8 mouse cellular contexts compared by ENCODE assay signal in the genomic region with DNA sequence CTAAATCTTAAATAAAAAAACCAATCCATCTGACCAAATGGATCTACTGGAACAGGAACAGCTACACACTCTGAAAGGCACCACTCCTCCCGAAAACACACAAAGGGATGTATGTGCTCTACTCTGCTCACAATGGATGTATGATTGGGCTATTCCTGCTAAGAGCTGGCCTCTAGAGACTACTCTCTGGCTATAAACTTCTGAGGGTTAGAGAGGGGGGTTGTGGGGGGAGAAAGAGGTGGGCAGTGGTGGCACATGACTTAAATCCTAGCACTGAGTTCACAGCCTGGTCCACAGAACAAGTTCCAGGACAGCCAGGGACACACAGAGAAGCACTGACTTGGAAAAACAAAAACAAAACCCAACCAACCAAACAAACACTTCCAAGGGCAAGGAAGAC. TPM values are rescaled to one million over a fixed set of nuclear protein-coding genes. Genes with fewer than 3 reads are reported as not detected.
DNase-seq lines count a peak whose midpoint lies in the region; ATAC-seq and TF ChIP-seq lines count a peak whose summit lies in the region.

No protein-coding gene starts in this region.

- H3K36me3 ChIP-seq in forebrain, embryonic 15.5 days: peaks cover 35% of the 10 kb centered on the region
- H3K36me3 ChIP-seq in intestine, embryonic 16.5 days (ENCODE audit: control insufficient read depth, insufficient read depth, low read length): 0 out of 2 replicates have a peak, but pooled peaks cover 7% of the 10 kb centered on the region
- peaks cover 31% of the 10 kb centered on the region for H3K36me3 ChIP-seq in myocyte (ENCODE audit: control insufficient read depth, insufficient read depth)
- H3K36me3 ChIP-seq in thymus, adult 2 months (ENCODE audit: control insufficient read depth, insufficient read depth, low read length): peaks cover 26% of the 10 kb centered on the region

- ATAC-seq in forebrain, embryonic 15.5 days (replicated peaks): no peak
- ATAC-seq in intestine, embryonic 16.5 days: no peak
- no peak for ATAC-seq in megakaryocyte progenitor cell, adult 5-6 weeks (replicated peaks; ENCODE audit: poor library complexity)

- TF ChIP-seq CTCF in left cerebral cortex, adult 2 months (IDR thresholded peaks at IDR 0.05): no peak
- no peak for TF ChIP-seq CTCF in thymus, adult 2 months (IDR thresholded peaks at IDR 0.05; ENCODE audit: borderline replicate concordance, control insufficient read depth, extremely low read depth, insufficient read depth, low read length, poor library complexity)

- peaks cover 17% of the 10 kb centered on the region for H3K4me1 ChIP-seq in forebrain, embryonic 15.5 days
- peaks cover 6% of the 10 kb centered on the region; the same call in 1 of the 2 replicates for H3K4me1 ChIP-seq in intestine, embryonic 16.5 days (ENCODE audit: control insufficient read depth, insufficient read depth, low read length)
- peaks cover 8% of the 10 kb centered on the region; the same call in 1 of the 2 replicates for H3K4me1 ChIP-seq in thymus, adult 2 months (replicated peaks; ENCODE audit: control insufficient read depth, insufficient read depth, low read length)

- H3K9ac ChIP-seq in forebrain, embryonic 15.5 days (replicated peaks): no peak overlapping the region
- no peak overlapping the region for H3K9ac ChIP-seq in intestine, embryonic 16.5 days (ENCODE audit: low read depth, low read length)

- no peak for TF ChIP-seq POLR2A in myocyte (IDR thresholded peaks at IDR 0.05; ENCODE audit: insufficient read length, low read depth)
- no peak for TF ChIP-seq POLR2A in thymus, adult 2 months (IDR thresholded peaks at IDR 0.05; ENCODE audit: control insufficient read depth, extremely low read depth, insufficient read depth, low read length, poor library complexity)

- H3K4me2 ChIP-seq in forebrain, embryonic 15.5 days (replicated peaks): peak overlapping the region; percentile 80; the same call in 1 of the 2 replicates
- peak overlapping the region; percentile 83 for H3K4me2 ChIP-seq in intestine, embryonic 16.5 days (ENCODE audit: low read depth, low read length)
- peak overlapping the region; percentile 83 for H3K4me2 ChIP-seq in myocyte (ENCODE audit: low read depth)

- H3K79me2 ChIP-seq in myocyte (ENCODE audit: control insufficient read depth, insufficient read depth): peaks cover 34% of the 10 kb centered on the region

- H3K4me3 ChIP-seq in left cerebral cortex, adult 2 months: peak overlapping the region; percentile 88
- H3K4me3 ChIP-seq in forebrain, embryonic 15.5 days: no peak overlapping the region
- peak overlapping the region; percentile 84; the same call in 1 of the 2 replicates for H3K4me3 ChIP-seq in intestine, embryonic 16.5 days (ENCODE audit: low read length)
- H3K4me3 ChIP-seq in myocyte: peak overlapping the region; percentile 98
- H3K4me3 ChIP-seq in thymus, adult 2 months (ENCODE audit: control insufficient read depth, insufficient read depth, low read length): no peak overlapping the region

- H3ac ChIP-seq in myocyte (ENCODE audit: control insufficient read depth, insufficient read length): no peak overlapping the region

- H3K9me3 ChIP-seq in forebrain, embryonic 15.5 days: no peaks in the 10 kb centered on the region
- H3K9me3 ChIP-seq in intestine, embryonic 16.5 days (ENCODE audit: control insufficient read depth, low read length): no peaks in the 10 kb centered on the region

- 91% methylated on average over 1 of the region's 1 CpGs for WGBS in forebrain, embryonic 15.5 days
- WGBS in intestine, embryonic 16.5 days: 90% methylated on average over 1 of the region's 1 CpGs
- WGBS in thymus, adult 2 months: 92% methylated on average over 1 of the region's 1 CpGs

- H3K27ac ChIP-seq in left cerebral cortex, adult 2 months: no peak overlapping the region
- H3K27ac ChIP-seq in forebrain, embryonic 15.5 days (replicated peaks): no peak overlapping the region
- no peak overlapping the region for H3K27ac ChIP-seq in intestine, embryonic 16.5 days (ENCODE audit: low read length)
- no peak overlapping the region for H3K27ac ChIP-seq in thymus, adult 2 months (ENCODE audit: control insufficient read depth, insufficient read depth, low read length)

- intact Hi-C loops in left cerebral cortex, adult 2 months (cut with DNase I): no loop called here
- intact Hi-C loops in left cerebral cortex, postnatal 14 days (cut with DNase I): loop anchor here (2.0 to 5.0 kb wide), 2 partner anchors 56 to 64 kb away; partner anchors contain the start of genes Aaed1 and Cdk20

- H3K27me3 ChIP-seq in forebrain, embryonic 15.5 days: no peaks in the 10 kb centered on the region
- no peaks in the 10 kb centered on the region for H3K27me3 ChIP-seq in intestine, embryonic 16.5 days (replicated peaks; ENCODE audit: control insufficient read depth, insufficient read depth, low read length)
- H3K27me3 ChIP-seq in myocyte (ENCODE audit: control insufficient read depth, insufficient read depth, insufficient read length): no peaks in the 10 kb centered on the region
- H3K27me3 ChIP-seq in thymus, adult 2 months (ENCODE audit: control insufficient read depth, insufficient read depth, low read length): no peaks in the 10 kb centered on the region

- DNase-seq in left cerebral cortex, adult 2 months (ENCODE audit: extremely low spot score in 1 of 2, low spot score in 2 of 2): no peak
- DNase-seq in left cerebral cortex, adult 8-10 months (ENCODE audit: low spot score in 2 of 2): no peak
- no peak for DNase-seq in left cerebral cortex, postnatal 14 days (ENCODE audit: low spot score in 2 of 2)
- DNase-seq in thymus, adult 2 months: no peak

TF ChIP-seq in myocyte, 11 proteins besides CTCF, POLR2A, EP300 and RAD21:
- TF ChIP-seq MYOG (IDR thresholded peaks at IDR 0.05; ENCODE audit: control insufficient read depth in 1 of 3, insufficient read depth in 1 of 3, insufficient read length in 2 of 3, low read depth in 2 of 3) (no peak), USF1 (IDR thresholded peaks at IDR 0.05; ENCODE audit: low read depth) (no peak), TCF12 (IDR thresholded peaks at IDR 0.05; ENCODE audit: insufficient read depth, poor library complexity, severe bottlenecking) (no peak), REST (IDR thresholded peaks at IDR 0.05; ENCODE audit: insufficient read depth, insufficient read length) (no peak), TCF3 (IDR thresholded peaks at IDR 0.05; ENCODE audit: insufficient read length, low read depth) (no peak), SRF (IDR thresholded peaks at IDR 0.05; ENCODE audit: control insufficient read depth, insufficient read length, low read depth) (no peak), CEBPB (IDR thresholded peaks at IDR 0.05; ENCODE audit: insufficient read depth, poor library complexity, severe bottlenecking) (no peak), MAX (IDR thresholded peaks at IDR 0.05; ENCODE audit: low read depth) (no peak)

RNA-seq across cellular contexts. Expression of gene Ctsl, which starts 2.1 kb away (rescaled TPM):
- 100 to 1,000 TPM; 120 to 129 TPM for total RNA-seq in left cerebral cortex, adult 2 months (2021)
- 100 to 1,000 TPM; 129 to 196 (median 170) TPM for total RNA-seq in left cerebral cortex, adult 8-10 months (2022)
- polyA plus RNA-seq in forebrain, embryonic 15.5 days (2015; fragmentation: Nextera tagmentation; extraction: Ambion mirVana): 101 and 112 TPM in 2 replicates
- polyA plus RNA-seq in intestine, embryonic 16.5 days (2015; fragmentation: Nextera tagmentation; extraction: Ambion mirVana): 235 and 256 TPM in 2 replicates
- polyA plus RNA-seq in myocyte (2012; fragmentation: generic; extraction: Trizol): 778 TPM
- 30.9 and 31.8 TPM in 2 replicates for total RNA-seq in megakaryocyte progenitor cell, adult 5-6 weeks (2015)
- 35.4 and 40.8 TPM in 2 replicates for total RNA-seq in megakaryocyte progenitor cell, adult 5-6 weeks (2017)
- total RNA-seq in left cerebral cortex, postnatal 14 days (2021): 100 to 1,000 TPM; 179 to 186 TPM
- polyA plus RNA-seq in thymus, adult 2 months (2012; rRNA removed): 292 and 586 TPM in 2 replicates

RNA-seq across cellular contexts. Expression of gene Aaed1, which starts 56.1 kb away (rescaled TPM):
- 10 to 100 TPM; 19.0 to 20.8 TPM for total RNA-seq in left cerebral cortex, adult 2 months (2021)
- 10 to 100 TPM; 21.0 to 23.6 (median 23.1) TPM for total RNA-seq in left cerebral cortex, adult 8-10 months (2022)
- polyA plus RNA-seq in forebrain, embryonic 15.5 days (2015; fragmentation: Nextera tagmentation; extraction: Ambion mirVana): 10.2 and 10.3 TPM in 2 replicates
- 35.4 and 37.3 TPM in 2 replicates for polyA plus RNA-seq in intestine, embryonic 16.5 days (2015; fragmentation: Nextera tagmentation; extraction: Ambion mirVana)
- polyA plus RNA-seq in myocyte (2012; fragmentation: generic; extraction: Trizol): 12.1 TPM
- 19.6 and 20.3 TPM in 2 replicates for total RNA-seq in megakaryocyte progenitor cell, adult 5-6 weeks (2015)
- total RNA-seq in megakaryocyte progenitor cell, adult 5-6 weeks (2017): 33.1 and 42.4 TPM in 2 replicates
- total RNA-seq in left cerebral cortex, postnatal 14 days (2021): 10 to 100 TPM; 10.5 to 15.0 TPM
- polyA plus RNA-seq in thymus, adult 2 months (2012; rRNA removed): 5.1 and 5.5 TPM in 2 replicates

Comparison
In these comparisons a context has a peak if more than half of its experiments do, and no peak if none do; other contexts are left out.
1. H3K4me3 ChIP-seq: peak in left cerebral cortex, adult 2 months (single experiment), intestine, embryonic 16.5 days (single experiment) and myocyte (single experiment); none in forebrain, embryonic 15.5 days (single experiment) and thymus, adult 2 months (single experiment).
2. Peak in every context shown above with its lines, with median percentiles within 50 percentile points of each other: H3K4me2 ChIP-seq.